Mouse (Mus musculus): ENCODE results near the gene Tmc1. TPM values are rescaled to one million over a fixed set of nuclear protein-coding genes. Genes with fewer than 3 reads are reported as not detected.

The Tmc1 gene
- polyA plus RNA-seq (2014; fragmentation: Nextera tagmentation; extraction: Ambion mirVana): 0.71 and 0.96 TPM in 2 replicates

DNA sequence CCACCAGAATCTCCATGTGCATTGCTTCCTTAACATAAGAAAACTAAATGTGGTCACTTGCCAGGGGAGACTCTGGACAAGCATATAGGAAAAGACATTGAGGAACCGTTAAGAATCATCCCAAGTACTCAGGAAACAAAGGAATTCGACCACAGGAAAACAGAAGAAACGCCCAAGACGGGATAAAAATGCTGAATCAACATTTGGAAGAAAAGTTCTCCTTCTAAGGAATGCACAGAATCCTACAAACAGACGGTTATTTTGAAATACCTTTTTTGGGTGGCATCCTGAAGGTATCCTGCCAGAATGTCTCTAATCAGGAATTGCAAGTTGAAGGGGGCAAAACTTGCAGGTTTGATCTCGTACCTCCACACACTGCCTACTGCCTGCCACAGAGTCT lies at the start of gene Tmc1:
Gene Tmc1 (minus strand): TSS at position 329 of the 400 bp plus-strand sequence.
- no peaks in the 10 kb centered on the region for H3K36me3 ChIP-seq (ENCODE audit: control insufficient read depth, insufficient read depth, low read length)
- no peaks in the 10 kb centered on the region for H3K4me1 ChIP-seq (replicated peaks; ENCODE audit: control insufficient read depth, insufficient read depth, low read length)
- no peak within 1 kb of the TSS for H3K27ac ChIP-seq (ENCODE audit: low read depth, low read length)
- H3K4me2 ChIP-seq (replicated peaks; ENCODE audit: low read depth, low read length): no peak within 1 kb of the TSS
- H3K9ac ChIP-seq (ENCODE audit: low read depth, low read length): no peak within 1 kb of the TSS
- H3K27me3 ChIP-seq (ENCODE audit: control insufficient read depth, insufficient read depth, low read length): no peaks in the 10 kb centered on the region
- DNase-seq (ENCODE audit: low spot score) (no peak), ATAC-seq (ENCODE audit: low FRiP score) (no peak)
- no peak within 1 kb of the TSS for H3K4me3 ChIP-seq (ENCODE audit: low read depth, low read length)
- WGBS: 87% methylated on average over 6 of the region's 6 CpGs
- H3K9me3 ChIP-seq (ENCODE audit: control insufficient read depth, low read length): no peaks in the 10 kb centered on the region

- no peaks in the 10 kb centered on the region for H3K4me1 ChIP-seq (replicated peaks; ENCODE audit: control insufficient read depth, insufficient read depth, low read length)
- ATAC-seq (ENCODE audit: low FRiP score) (no peak), DNase-seq (ENCODE audit: low spot score) (no peak)
- H3K36me3 ChIP-seq (ENCODE audit: control insufficient read depth, insufficient read depth, low read length): no peaks in the 10 kb centered on the region
- no peak overlapping the region for H3K4me3 ChIP-seq (ENCODE audit: low read depth, low read length)
- H3K9ac ChIP-seq (ENCODE audit: low read depth, low read length): no peak overlapping the region
- H3K9me3 ChIP-seq (ENCODE audit: control insufficient read depth, low read length): no peaks in the 10 kb centered on the region
- no peaks in the 10 kb centered on the region for H3K27me3 ChIP-seq (ENCODE audit: control insufficient read depth, insufficient read depth, low read length)
- H3K4me2 ChIP-seq (replicated peaks; ENCODE audit: low read depth, low read length): no peak overlapping the region
- no peak overlapping the region for H3K27ac ChIP-seq (ENCODE audit: low read depth, low read length)
These were observed 47.5 kb upstream of the Tmc1 start for GRCm38 (mm10) chr19:21001552-21001951.

- no peak for DNase-seq (ENCODE audit: low spot score)
- Histone ChIP-seq H3K27ac (ENCODE audit: low read depth, low read length) (no peak overlapping the region), H3K27me3 (ENCODE audit: control insufficient read depth, insufficient read depth, low read length) (no peaks in the 10 kb centered on the region)
These were observed 25.2 kb upstream of the Tmc1 start for GRCm38 (mm10) chr19:20979244-20979643.

GRCm38 (mm10) chr19:20978148-20978547 lies 24.1 kb upstream of the Tmc1 start:
- H3K27ac ChIP-seq (ENCODE audit: low read depth, low read length): no peak overlapping the region
- H3K36me3 ChIP-seq (ENCODE audit: control insufficient read depth, insufficient read depth, low read length): no peaks in the 10 kb centered on the region
- 30% methylated on average over 1 of the region's 1 CpGs for WGBS
- H3K9me3 ChIP-seq (ENCODE audit: control insufficient read depth, low read length): no peaks in the 10 kb centered on the region
- H3K4me1 ChIP-seq (replicated peaks; ENCODE audit: control insufficient read depth, insufficient read depth, low read length): no peaks in the 10 kb centered on the region
- no peak overlapping the region for H3K4me3 ChIP-seq (ENCODE audit: low read depth, low read length)
- no peaks in the 10 kb centered on the region for H3K27me3 ChIP-seq (ENCODE audit: control insufficient read depth, insufficient read depth, low read length)
- ATAC-seq (ENCODE audit: low FRiP score) (no peak), DNase-seq (ENCODE audit: low spot score) (no peak)
- H3K9ac ChIP-seq (ENCODE audit: low read depth, low read length): no peak overlapping the region
- no peak overlapping the region for H3K4me2 ChIP-seq (replicated peaks; ENCODE audit: low read depth, low read length)

More at GRCm38 (mm10) chr19:20979244-20979643, 25.2 kb upstream of the Tmc1 start:
- WGBS: 87% methylated on average over 2 of the region's 2 CpGs
- H3K4me2 ChIP-seq (replicated peaks; ENCODE audit: low read depth, low read length): no peak overlapping the region
- H3K9me3 ChIP-seq (ENCODE audit: control insufficient read depth, low read length): no peaks in the 10 kb centered on the region
- no peaks in the 10 kb centered on the region for H3K36me3 ChIP-seq (ENCODE audit: control insufficient read depth, insufficient read depth, low read length)
- no peaks in the 10 kb centered on the region for H3K4me1 ChIP-seq (replicated peaks; ENCODE audit: control insufficient read depth, insufficient read depth, low read length)
- H3K4me3 ChIP-seq (ENCODE audit: low read depth, low read length): no peak overlapping the region
- H3K9ac ChIP-seq (ENCODE audit: low read depth, low read length): no peak overlapping the region
- ATAC-seq (ENCODE audit: low FRiP score): no peak

- no peak for ATAC-seq (ENCODE audit: low FRiP score)
- WGBS: 88% methylated on average over 1 of the region's 1 CpGs
These were observed 17.9 kb upstream of the Tmc1 start for GRCm38 (mm10) chr19:20971926-20972325.

GRCm38 (mm10) chr19:20954815-20955214 lies 813 bp upstream of the Tmc1 start:
- no peak overlapping the region for H3K4me2 ChIP-seq (replicated peaks; ENCODE audit: low read depth, low read length)
- no peak overlapping the region for H3K4me3 ChIP-seq (ENCODE audit: low read depth, low read length)
- H3K9me3 ChIP-seq (ENCODE audit: control insufficient read depth, low read length): no peaks in the 10 kb centered on the region
- no peak overlapping the region for H3K9ac ChIP-seq (ENCODE audit: low read depth, low read length)
- no peaks in the 10 kb centered on the region for H3K4me1 ChIP-seq (replicated peaks; ENCODE audit: control insufficient read depth, insufficient read depth, low read length)
- no peaks in the 10 kb centered on the region for H3K27me3 ChIP-seq (ENCODE audit: control insufficient read depth, insufficient read depth, low read length)
- no peak for DNase-seq (ENCODE audit: low spot score)
- no peak overlapping the region for H3K27ac ChIP-seq (ENCODE audit: low read depth, low read length)
- no peaks in the 10 kb centered on the region for H3K36me3 ChIP-seq (ENCODE audit: control insufficient read depth, insufficient read depth, low read length)
- no peak for ATAC-seq (ENCODE audit: low FRiP score)
- WGBS: 84% methylated on average over 5 of the region's 5 CpGs

More at GRCm38 (mm10) chr19:20971926-20972325, 17.9 kb upstream of the Tmc1 start:
- no peak overlapping the region for H3K27ac ChIP-seq (ENCODE audit: low read depth, low read length)
- H3K9ac ChIP-seq (ENCODE audit: low read depth, low read length): no peak overlapping the region
- H3K4me1 ChIP-seq (replicated peaks; ENCODE audit: control insufficient read depth, insufficient read depth, low read length): no peaks in the 10 kb centered on the region
- DNase-seq (ENCODE audit: low spot score): no peak
- H3K4me3 ChIP-seq (ENCODE audit: low read depth, low read length): no peak overlapping the region
- H3K4me2 ChIP-seq (replicated peaks; ENCODE audit: low read depth, low read length): no peak overlapping the region
- H3K36me3 ChIP-seq (ENCODE audit: control insufficient read depth, insufficient read depth, low read length): no peaks in the 10 kb centered on the region
- no peaks in the 10 kb centered on the region for H3K9me3 ChIP-seq (ENCODE audit: control insufficient read depth, low read length)
- H3K27me3 ChIP-seq (ENCODE audit: control insufficient read depth, insufficient read depth, low read length): no peaks in the 10 kb centered on the region

- Histone ChIP-seq H3K9me3 (ENCODE audit: control insufficient read depth, low read length) (no peaks in the 10 kb centered on the region), H3K27ac (ENCODE audit: low read depth, low read length) (no peak overlapping the region), H3K4me1 (replicated peaks; ENCODE audit: control insufficient read depth, insufficient read depth, low read length) (no peaks in the 10 kb centered on the region), H3K4me3 (ENCODE audit: low read depth, low read length) (no peak overlapping the region), H3K27me3 (ENCODE audit: control insufficient read depth, insufficient read depth, low read length) (no peaks in the 10 kb centered on the region), H3K9ac (ENCODE audit: low read depth, low read length) (no peak overlapping the region), H3K4me2 (replicated peaks; ENCODE audit: low read depth, low read length) (no peak overlapping the region), H3K36me3 (ENCODE audit: control insufficient read depth, insufficient read depth, low read length) (no peaks in the 10 kb centered on the region)
- DNase-seq (ENCODE audit: low spot score) (no peak), ATAC-seq (ENCODE audit: low FRiP score) (no peak)
- 79% methylated on average over 4 of the region's 4 CpGs for WGBS
These were observed 9.6 kb downstream of the Tmc1 start for GRCm38 (mm10) chr19:20944446-20944845.

- no peak overlapping the region for H3K4me3 ChIP-seq (ENCODE audit: low read depth, low read length)
- peak; percentile 10; the same call in 1 of the 2 replicates for ATAC-seq (ENCODE audit: low FRiP score)
- DNase-seq (ENCODE audit: low spot score): no peak
- no peaks in the 10 kb centered on the region for H3K9me3 ChIP-seq (ENCODE audit: control insufficient read depth, low read length)
- 50% methylated on average over 7 of the region's 7 CpGs for WGBS
- H3K36me3 ChIP-seq (ENCODE audit: control insufficient read depth, insufficient read depth, low read length): no peaks in the 10 kb centered on the region
- no peak overlapping the region for H3K27ac ChIP-seq (ENCODE audit: low read depth, low read length)
- no peak overlapping the region for H3K9ac ChIP-seq (ENCODE audit: low read depth, low read length)
- H3K4me2 ChIP-seq (replicated peaks; ENCODE audit: low read depth, low read length): no peak overlapping the region
- H3K27me3 ChIP-seq (ENCODE audit: control insufficient read depth, insufficient read depth, low read length): no peaks in the 10 kb centered on the region
- H3K4me1 ChIP-seq (replicated peaks; ENCODE audit: control insufficient read depth, insufficient read depth, low read length): no peaks in the 10 kb centered on the region
These were observed 29.7 kb downstream of the Tmc1 start for GRCm38 (mm10) chr19:20924282-20924681.

DNA sequence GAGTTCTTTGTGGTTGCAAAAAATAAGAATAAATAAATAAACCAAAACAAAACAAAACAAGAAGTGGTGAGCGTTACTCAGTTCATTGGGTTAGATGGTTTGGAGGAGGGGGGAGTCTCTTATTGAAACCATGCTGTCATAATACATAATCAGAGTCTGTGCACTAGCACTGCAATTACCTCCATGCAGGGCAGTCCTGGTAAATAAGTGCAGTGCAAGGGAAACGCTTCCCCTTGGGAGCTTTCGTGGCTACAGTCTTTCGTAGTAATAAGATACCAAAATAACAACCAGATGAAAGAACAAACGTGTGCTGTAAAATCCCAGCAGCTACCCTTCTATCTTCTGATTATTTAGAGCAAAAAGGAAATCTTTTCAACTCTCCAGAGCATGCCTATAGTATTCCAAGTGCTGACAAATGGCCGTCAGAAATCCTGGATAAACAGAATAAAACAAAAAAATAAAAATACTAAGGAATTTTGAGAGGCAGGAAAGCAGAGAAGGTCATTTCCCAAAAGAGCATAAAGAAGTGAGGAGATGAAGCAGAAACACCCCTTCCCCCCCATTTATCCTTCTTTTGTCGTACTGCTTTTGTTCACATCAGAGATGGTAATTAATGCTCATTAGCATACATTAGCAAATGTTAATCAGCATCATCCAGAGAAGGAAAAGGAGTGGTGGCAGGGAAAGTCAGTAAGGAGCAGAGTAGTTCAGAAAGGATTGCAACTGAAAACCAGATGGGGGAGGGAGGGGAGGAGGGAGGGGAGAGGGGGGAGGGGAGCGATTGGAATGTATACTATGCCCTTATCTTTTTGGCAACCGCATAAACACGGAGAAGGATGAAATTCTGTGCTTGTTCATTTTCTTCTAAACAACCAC lies 30.4 kb downstream of the Tmc1 start:
- Histone ChIP-seq H3K27ac (ENCODE audit: low read depth, low read length) (no peak overlapping the region), H3K36me3 (ENCODE audit: control insufficient read depth, insufficient read depth, low read length) (no peaks in the 10 kb centered on the region), H3K4me3 (ENCODE audit: low read depth, low read length) (no peak overlapping the region), H3K4me2 (replicated peaks; ENCODE audit: low read depth, low read length) (no peak overlapping the region), H3K9me3 (ENCODE audit: control insufficient read depth, low read length) (no peaks in the 10 kb centered on the region), H3K27me3 (ENCODE audit: control insufficient read depth, insufficient read depth, low read length) (no peaks in the 10 kb centered on the region), H3K9ac (ENCODE audit: low read depth, low read length) (no peak overlapping the region), H3K4me1 (replicated peaks; ENCODE audit: control insufficient read depth, insufficient read depth, low read length) (no peaks in the 10 kb centered on the region)
- peak; percentile 30 for DNase-seq (ENCODE audit: low spot score)
- ATAC-seq (ENCODE audit: low FRiP score): peak; percentile 87
- WGBS: 14% methylated on average over 10 of the region's 10 CpGs

All from hindbrain, embryonic 11.5 days (tissue).